ENCODE assay signal across 20 mouse cellular contexts in genomic region chr2:29174887-29175286, GRCm38 (mm10). TPM values are rescaled to one million over a fixed set of nuclear protein-coding genes. Genes with fewer than 3 reads are reported as not detected.
DNase-seq lines count a peak whose midpoint lies in the region; ATAC-seq and TF ChIP-seq lines count a peak whose summit lies in the region.
"Had no signal": no experiment of that assay in that cellular context is flagged by ENCODE, and none has a peak within 500 bp of the region (broad histone marks: within the 10 kb centered on the region; RNA-seq: fewer than 3 reads in every experiment).

No protein-coding gene starts in this region.

- peaks cover 26% of the 10 kb centered on the region for H3K36me3 ChIP-seq in heart, embryonic 11.5 days (ENCODE audit: control insufficient read depth, insufficient read depth, low read length)
- H3K36me3 ChIP-seq in lung, postnatal 0 days (ENCODE audit: insufficient read depth, low read length) = peaks cover 54% of the 10 kb centered on the region
- H3K36me3 ChIP-seq in forebrain, embryonic 11.5 days (ENCODE audit: control insufficient read depth, insufficient read depth, low read length) = peaks cover 5% of the 10 kb centered on the region; the same call in 1 of the 2 replicates

- H3K27me3 ChIP-seq in heart, embryonic 11.5 days (ENCODE audit: control insufficient read depth, insufficient read depth, low read length) = no peaks in the 10 kb centered on the region
- H3K27me3 ChIP-seq in lung, postnatal 0 days (replicated peaks; ENCODE audit: insufficient read depth, low read length) = no peaks in the 10 kb centered on the region
- H3K27me3 ChIP-seq in forebrain, embryonic 11.5 days (ENCODE audit: control insufficient read depth, insufficient read depth, low read length) = no peaks in the 10 kb centered on the region
- H3K27me3 ChIP-seq: forebrain, embryonic 15.5 days; heart, embryonic 12.5 days; hindbrain, embryonic 12.5 days; Patski had no signal

- no peak overlapping the region for H3K4me2 ChIP-seq in heart, embryonic 11.5 days
- no peak overlapping the region for H3K4me2 ChIP-seq in lung, postnatal 0 days (replicated peaks; ENCODE audit: low read depth, low read length)
- H3K4me2 ChIP-seq in forebrain, embryonic 11.5 days (ENCODE audit: low read depth, low read length, severe bottlenecking) = no peak overlapping the region
- H3K4me2 ChIP-seq: forebrain, embryonic 15.5 days; heart, embryonic 12.5 days; hindbrain, embryonic 12.5 days had no signal

- no peaks in the 10 kb centered on the region for H3K4me1 ChIP-seq in heart, embryonic 11.5 days (ENCODE audit: control insufficient read depth, insufficient read depth, low read length)
- H3K4me1 ChIP-seq in lung, postnatal 0 days (ENCODE audit: insufficient read depth, low read depth, low read length) = no peaks in the 10 kb centered on the region
- no peaks in the 10 kb centered on the region for H3K4me1 ChIP-seq in forebrain, embryonic 11.5 days (replicated peaks; ENCODE audit: control insufficient read depth, insufficient read depth, low read length)
- H3K4me1 ChIP-seq: forebrain, embryonic 10.5 days; forebrain, embryonic 15.5 days; heart, embryonic 12.5 days; hindbrain, embryonic 12.5 days had no signal

- ATAC-seq in heart, embryonic 11.5 days (replicated peaks; ENCODE audit: insufficient number of reproducible peaks, low FRiP score, low TSS enrichment) = no peak
- ATAC-seq in lung, postnatal 0 days = no peak
- no peak for ATAC-seq in forebrain, embryonic 11.5 days (replicated peaks; ENCODE audit: low FRiP score)
- ATAC-seq: forebrain, embryonic 15.5 days; hindbrain, embryonic 16.5 days; inflammation-experienced regulatory T-cells, adult 6 months; Patski had no signal

- TF ChIP-seq EP300 in lung, postnatal 0 days (IDR thresholded peaks at IDR 0.05) = no peak

- 80% methylated on average over 3 of the region's 3 CpGs for WGBS in heart, embryonic 11.5 days (ENCODE audit: insufficient replicate concordance)
- 66% methylated on average over 3 of the region's 3 CpGs for WGBS in lung, postnatal 0 days
- 95% methylated on average over 3 of the region's 3 CpGs for WGBS in forebrain, embryonic 11.5 days

- H3K9me3 ChIP-seq in heart, embryonic 11.5 days (replicated peaks; ENCODE audit: control insufficient read depth, low read length) = no peaks in the 10 kb centered on the region
- no peaks in the 10 kb centered on the region for H3K9me3 ChIP-seq in lung, postnatal 0 days (ENCODE audit: low read length)
- no peaks in the 10 kb centered on the region for H3K9me3 ChIP-seq in forebrain, embryonic 11.5 days (ENCODE audit: control insufficient read depth, low read length)
- H3K9me3 ChIP-seq: forebrain, embryonic 10.5 days; forebrain, embryonic 15.5 days; heart, embryonic 12.5 days; hindbrain, embryonic 12.5 days had no signal

- no peak overlapping the region for H3K9ac ChIP-seq in heart, embryonic 11.5 days (ENCODE audit: low read depth, low read length)
- no peak overlapping the region for H3K9ac ChIP-seq in lung, postnatal 0 days (replicated peaks; ENCODE audit: low read depth)
- no peak overlapping the region for H3K9ac ChIP-seq in forebrain, embryonic 11.5 days (ENCODE audit: low read length)
- H3K9ac ChIP-seq: forebrain, embryonic 15.5 days; heart, embryonic 12.5 days; hindbrain, embryonic 12.5 days had no signal

- peak; percentile 14 for DNase-seq in heart, adult 11 months
- DNase-seq in lung, postnatal 36 days = peak; percentile 25
- no peak for DNase-seq in lung, postnatal 0 days (ENCODE audit: low spot score)
- DNase-seq in gonadal fat pad, adult 2 months (ENCODE audit: low read depth) = peak; percentile 27
- DNase-seq in forebrain, embryonic 11.5 days (ENCODE audit: low spot score) = no peak
- DNase-seq in adrenal gland, postnatal 14 days = no peak
- DNase-seq: adrenal gland, adult 8-10 months; cerebellum, adult 11 months; cerebellum, adult 8-10 months; cerebellum, postnatal 25 days; gastrocnemius, postnatal 36 days; heart, adult 2 months had no signal

- no peak for TF ChIP-seq CTCF in lung, postnatal 0 days (IDR thresholded peaks at IDR 0.05)

- H3K4me3 ChIP-seq in heart, embryonic 11.5 days (ENCODE audit: low read depth, low read length) = no peak overlapping the region
- H3K4me3 ChIP-seq in lung, postnatal 0 days (ENCODE audit: low read depth, low read length) = no peak overlapping the region
- H3K4me3 ChIP-seq in forebrain, embryonic 11.5 days (ENCODE audit: low read depth, low read length) = no peak overlapping the region
- H3K4me3 ChIP-seq: forebrain, embryonic 10.5 days; forebrain, embryonic 15.5 days; heart, adult 2 months; heart, embryonic 12.5 days; hindbrain, embryonic 12.5 days had no signal

- H3K27ac ChIP-seq in heart, embryonic 11.5 days (ENCODE audit: low read depth, low read length) = no peak overlapping the region
- H3K27ac ChIP-seq in lung, postnatal 0 days (ENCODE audit: low read length) = no peak overlapping the region
- H3K27ac ChIP-seq in forebrain, embryonic 11.5 days (ENCODE audit: low read depth, low read length) = no peak overlapping the region
- H3K27ac ChIP-seq: forebrain, embryonic 10.5 days; forebrain, embryonic 15.5 days; heart, adult 2 months; hindbrain, embryonic 12.5 days had no signal

RNA-seq across cellular contexts. Expression of gene Setx, which starts 50.9 kb away (rescaled TPM):
- 7.3 and 12.8 TPM in 2 replicates for polyA plus RNA-seq in heart, embryonic 11.5 days (2014; fragmentation: Nextera tagmentation; extraction: Ambion mirVana)
- 5.7 and 6.6 TPM in 2 replicates for polyA plus RNA-seq in lung, postnatal 0 days (2015; fragmentation: Nextera tagmentation; extraction: Ambion mirVana)
- polyA plus RNA-seq in gonadal fat pad, adult 2 months (2012; rRNA removed) = 8.7 and 12.8 TPM in 2 replicates
- 11.2 and 12.2 TPM in 2 replicates for polyA plus RNA-seq in forebrain, embryonic 11.5 days (2014; fragmentation: Nextera tagmentation; extraction: Ambion mirVana)
- 32.0 and 42.9 TPM in 2 replicates for total RNA-seq in adrenal gland, postnatal 14 days (2021)

Comparison
In these comparisons a context has a peak if more than half of its experiments do, and no peak if none do; other contexts are left out.
1. DNase-seq: peak in heart, adult 11 months (single experiment), lung, postnatal 36 days (single experiment) and gonadal fat pad, adult 2 months (single experiment); none in lung, postnatal 0 days (single experiment), forebrain, embryonic 11.5 days (single experiment) and adrenal gland, postnatal 14 days (single experiment).